Mouse (Mus musculus) frontal cortex, postnatal 10 days (tissue): ENCODE measurements around the gene Lsm2.
A peak's percentile ranks its signal among the peaks of the same experiment; 100 is the strongest.
"Not testable (repeated sequence)": the region's sequence is repeated elsewhere in the genome, so short reads cannot be mapped to it uniquely, and the experiment has no call there.

Experiments
- DNase-seq, 2 experiments: peaks; one replicate each; pipeline ENCODE4 v3.0.0; 2022; ENCODE audit warnings: low spot score in 2 of 2, mixed read lengths in 1 of 2

Gene Lsm2

GRCm38 (mm10) chr17:34984218-34984617 is 2.6 kb downstream of the Lsm2 start:
- no peak for DNase-seq

DNA sequence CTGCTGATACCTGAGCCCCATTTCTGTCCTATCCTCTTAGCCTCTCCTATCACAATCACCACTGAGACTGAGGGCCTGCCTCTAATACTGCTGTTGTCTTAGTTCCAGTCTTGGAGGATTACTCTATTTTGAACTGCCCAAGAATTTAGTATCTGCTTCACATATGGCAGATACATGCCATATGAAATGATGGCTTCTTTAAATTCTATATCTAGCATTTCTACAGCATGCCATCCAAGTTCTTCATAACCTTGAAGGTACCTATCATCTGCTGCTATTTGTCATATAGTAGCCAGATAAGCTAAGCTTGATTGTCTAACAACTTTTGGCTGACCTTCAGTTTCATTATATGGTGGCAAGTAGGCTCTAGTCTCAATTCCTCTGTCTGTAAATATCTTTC is 13.1 kb downstream of the Lsm2 start:
- DNase-seq = no peak

- DNase-seq = not testable (repeated sequence)
Measured at GRCm38 (mm10) chr17:34995192-34995591, 13.5 kb downstream of the Lsm2 start.

DNA sequence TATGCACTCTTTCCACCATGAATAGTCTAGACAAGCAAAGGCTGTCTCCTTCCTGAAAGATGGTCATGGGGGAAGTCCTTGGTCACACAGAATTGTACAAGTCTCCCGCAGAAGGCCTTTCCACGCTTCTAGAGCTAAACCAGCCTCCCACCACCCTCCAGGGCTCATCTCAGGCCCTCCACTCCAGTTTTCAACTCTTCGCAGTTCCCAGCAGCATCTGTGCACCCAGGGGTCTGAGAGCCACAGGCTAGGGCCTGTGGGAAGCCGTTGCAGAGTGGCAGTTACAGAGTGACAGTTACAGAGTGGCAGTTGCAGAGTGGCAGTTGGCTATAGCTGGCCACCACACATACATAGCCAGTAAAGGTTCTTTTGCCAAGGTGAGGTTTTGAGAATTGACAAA is 14.3 kb downstream of the Lsm2 start:
- DNase-seq = not testable (repeated sequence)

DNA sequence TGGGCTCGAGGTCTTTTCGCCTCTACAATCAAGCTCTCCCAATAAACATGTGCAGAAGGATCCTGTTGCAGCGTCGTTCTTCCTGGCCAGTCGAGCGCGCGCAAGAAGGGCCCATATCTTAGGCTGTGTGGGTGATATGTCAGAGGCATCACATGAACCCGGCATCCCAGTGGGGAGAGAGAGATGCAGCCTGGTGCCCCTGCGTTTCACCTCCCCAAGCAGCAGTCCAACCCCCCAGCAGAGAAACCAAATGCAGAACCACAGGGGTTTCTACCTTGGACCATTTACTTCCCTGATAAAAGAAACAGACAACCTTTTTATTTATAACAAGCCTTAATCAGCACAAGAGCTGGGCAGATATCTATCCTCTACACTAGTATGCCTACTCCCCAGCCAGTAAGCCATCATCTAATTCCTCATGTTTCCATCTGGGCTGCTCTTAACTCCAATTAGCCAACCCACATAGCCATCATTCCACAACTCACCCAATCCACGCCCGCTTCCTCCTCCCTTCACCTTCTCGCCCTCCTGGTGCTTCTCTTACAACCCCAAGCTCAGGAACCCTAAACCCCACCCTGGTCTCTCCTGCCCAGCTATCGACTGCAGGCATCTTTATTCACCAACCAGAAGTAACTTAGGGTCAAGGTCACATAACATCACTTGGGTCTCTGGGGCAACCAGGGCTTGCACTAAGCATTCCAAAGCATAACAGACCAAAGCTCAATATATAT is 14.9 kb downstream of the Lsm2 start:
- DNase-seq = no peak

- no peak for DNase-seq
Measured at GRCm38 (mm10) chr17:34997142-34997483, 15.5 kb downstream of the Lsm2 start.

DNA sequence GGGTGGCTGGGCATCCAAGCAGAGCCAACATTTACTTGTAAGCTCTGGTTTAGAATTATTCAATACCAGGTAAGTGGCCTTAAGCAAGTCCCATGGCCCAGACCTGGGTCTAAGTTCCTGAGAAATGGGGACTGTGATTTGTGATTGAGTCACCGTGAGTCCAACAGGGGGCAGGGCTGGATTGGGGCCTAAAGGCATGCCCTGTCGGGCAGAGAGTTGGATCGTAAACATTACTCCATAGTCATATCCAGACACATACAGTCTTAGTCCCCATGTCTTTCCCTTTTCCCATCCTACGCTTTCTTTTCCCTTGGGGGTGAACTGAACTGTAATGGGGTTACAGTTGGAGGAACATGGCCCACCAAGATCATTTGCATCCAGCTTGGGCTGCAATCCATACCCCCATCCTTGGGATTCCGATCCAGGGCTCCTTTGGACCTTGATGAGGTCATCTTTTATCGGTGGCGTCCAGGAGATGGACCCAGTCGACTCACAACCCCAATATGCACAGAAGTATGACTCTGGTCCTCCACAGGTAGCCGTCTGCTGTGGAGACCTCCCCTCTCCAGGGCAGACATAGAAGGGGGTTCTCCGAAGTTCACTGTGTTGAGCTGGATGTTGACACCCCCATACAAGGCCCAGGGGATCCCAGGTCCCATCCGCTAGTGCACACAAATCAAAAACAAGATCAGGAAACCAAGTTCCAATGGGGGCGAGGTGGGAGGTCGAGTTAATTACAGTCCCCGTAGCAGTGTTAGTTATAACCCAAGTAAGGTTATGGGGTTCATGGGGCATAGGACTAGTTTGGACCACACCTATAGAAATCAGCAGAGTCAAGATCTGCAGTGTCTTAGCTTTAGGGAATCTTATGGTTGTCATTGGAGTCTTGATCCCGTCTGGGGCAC is 17.1 kb downstream of the Lsm2 start:
- DNase-seq = no peak

DNA sequence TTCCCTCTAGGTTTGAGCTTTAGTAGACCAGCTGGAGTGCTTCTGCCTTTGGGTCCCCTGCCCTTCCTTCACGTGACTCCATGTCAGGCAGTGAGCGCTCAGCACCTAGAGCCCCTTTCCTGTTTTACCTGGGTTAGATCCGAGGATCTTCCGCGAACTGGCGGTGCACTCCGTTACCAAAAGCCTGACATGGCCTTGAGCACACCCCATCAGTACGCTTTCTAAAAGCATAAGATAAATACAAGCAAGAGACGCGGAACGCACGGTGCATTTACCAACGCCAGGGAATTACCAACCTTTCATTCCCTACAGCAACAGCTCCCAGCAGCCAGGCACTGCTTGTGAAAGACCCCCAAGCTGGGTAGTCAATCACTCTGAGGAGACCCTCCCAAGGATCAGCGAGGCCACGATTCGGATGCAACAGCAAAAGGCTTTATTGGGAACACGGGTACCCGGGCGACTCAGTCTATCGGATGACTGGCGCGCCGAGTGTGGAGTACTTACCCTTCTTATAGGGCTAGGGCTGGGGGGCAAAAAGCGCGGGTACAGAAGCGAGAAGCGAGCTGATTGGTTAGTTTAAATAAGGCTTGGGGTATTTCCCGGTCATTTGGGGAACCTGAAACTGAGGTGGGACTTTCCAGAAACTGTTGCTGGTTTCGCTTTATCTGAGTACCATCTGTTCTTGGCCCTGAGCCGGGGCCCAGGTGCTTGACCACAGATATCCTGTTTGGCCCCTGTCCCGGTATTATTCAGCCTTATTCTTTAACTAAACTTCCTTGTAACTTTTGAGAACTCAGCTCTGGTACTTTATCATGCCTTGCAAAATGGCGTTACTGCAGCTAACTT is 18.4 kb downstream of the Lsm2 start:
- DNase-seq = not testable (repeated sequence)

DNA sequence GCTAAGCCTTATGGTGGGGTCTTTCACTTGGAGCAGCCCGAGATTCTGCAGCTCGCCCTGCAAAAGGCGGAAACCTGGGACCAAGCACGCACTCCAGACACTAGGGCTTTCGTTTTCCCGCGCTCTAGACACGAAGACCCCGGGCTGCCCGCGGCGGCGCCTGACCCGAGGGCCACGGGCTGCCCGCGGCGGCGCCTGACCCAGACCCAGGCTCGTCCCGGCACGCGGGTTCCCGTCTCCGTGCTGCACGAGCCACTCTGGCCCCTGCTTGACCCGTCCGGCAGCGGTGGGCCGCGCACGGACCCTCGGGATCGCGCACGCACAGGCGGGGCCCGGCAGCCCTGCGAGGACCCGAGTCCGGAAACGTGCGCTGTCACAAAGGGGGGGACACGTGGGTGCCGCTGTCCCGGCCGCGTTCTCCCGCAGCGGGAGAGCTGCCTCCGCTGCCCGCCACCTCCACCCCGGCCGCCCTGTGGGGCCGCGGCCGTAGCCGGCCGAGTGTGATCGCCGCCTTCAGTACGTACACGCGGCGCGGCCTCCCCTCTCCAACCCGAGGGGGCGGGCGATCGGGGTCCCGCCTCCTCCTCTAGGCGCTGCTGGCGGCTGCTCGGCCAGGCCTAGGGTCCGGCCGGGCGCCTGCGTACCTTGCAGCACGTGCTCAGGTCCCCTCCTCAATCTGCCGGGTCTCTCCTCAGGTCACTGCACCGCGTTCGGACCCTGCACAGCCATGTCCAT is 19.2 kb downstream of the Lsm2 start, which contains the start of gene Vars:
TSS of gene Vars (plus strand) at position 271 of the 735 bp plus-strand sequence.
- DNase-seq = peak; percentile 70 to 83

DNA sequence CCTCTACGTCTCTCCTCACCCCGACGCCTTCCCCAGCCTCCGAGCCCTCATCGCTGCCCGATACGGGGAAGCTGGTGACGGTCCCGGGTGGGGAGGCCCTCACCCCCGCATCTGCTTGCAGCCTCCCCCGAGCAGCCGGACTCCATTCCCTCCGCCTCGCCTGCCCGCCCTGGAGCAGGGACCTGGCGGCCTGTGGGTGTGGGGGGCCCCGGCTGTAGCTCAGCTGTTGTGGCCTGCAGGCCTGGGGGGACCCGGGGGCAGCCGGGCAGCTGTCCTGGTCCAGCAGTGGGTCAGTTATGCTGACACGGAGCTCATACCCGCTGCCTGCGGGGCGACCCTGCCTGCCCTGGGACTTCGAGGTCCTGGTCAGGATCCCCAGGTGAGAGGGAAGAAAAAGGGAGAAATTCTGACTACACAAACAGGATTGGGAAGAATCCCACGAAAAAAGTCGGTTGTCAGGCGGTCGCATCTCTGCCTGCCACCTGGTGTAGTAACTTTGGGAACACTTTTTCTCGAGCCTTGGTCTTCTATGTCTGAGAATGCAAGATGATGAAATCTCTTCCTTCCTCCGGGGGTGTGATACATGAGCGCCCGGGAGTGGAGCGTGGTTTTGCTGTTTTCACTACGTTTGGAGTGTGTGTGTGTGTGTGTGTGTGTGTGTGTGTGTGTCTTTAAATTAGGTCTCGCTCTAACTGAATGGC is 19.9 kb downstream of the Lsm2 start:
- DNase-seq = no peak

DNA sequence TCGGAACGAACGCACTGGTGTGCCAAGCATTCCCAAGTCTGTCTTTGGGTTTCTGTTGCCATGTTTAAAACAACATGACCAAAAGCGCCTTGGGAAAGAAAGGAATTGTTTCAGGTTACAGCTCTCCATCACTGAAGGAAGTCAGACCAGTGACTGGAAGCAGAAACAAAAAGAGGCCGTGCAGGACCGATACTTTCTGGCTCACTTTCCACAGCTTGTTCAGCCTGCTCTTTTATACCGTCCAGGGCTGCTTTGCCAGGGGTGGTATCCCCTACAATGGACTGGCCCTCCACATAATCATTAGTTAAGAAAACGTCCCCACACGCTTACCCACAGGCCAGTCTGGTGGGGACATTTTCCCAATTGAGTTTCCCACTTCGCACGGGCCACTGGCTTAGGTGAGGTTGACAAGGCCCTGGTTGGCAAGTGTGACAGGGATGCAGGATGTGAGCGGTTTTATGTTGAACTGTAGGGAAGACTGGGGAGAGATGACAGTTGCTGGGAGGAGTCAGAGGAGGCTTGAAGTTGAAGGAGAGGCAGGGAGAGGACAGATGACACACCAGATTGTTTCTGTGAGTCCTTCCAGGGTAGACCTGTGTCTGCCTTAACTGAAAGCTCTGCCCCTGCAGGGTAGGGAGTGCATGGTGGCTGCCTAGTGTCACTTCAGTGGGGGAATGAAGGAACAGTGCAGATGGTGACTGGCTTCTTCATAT is 20.6 kb downstream of the Lsm2 start:
- no peak for DNase-seq

DNA sequence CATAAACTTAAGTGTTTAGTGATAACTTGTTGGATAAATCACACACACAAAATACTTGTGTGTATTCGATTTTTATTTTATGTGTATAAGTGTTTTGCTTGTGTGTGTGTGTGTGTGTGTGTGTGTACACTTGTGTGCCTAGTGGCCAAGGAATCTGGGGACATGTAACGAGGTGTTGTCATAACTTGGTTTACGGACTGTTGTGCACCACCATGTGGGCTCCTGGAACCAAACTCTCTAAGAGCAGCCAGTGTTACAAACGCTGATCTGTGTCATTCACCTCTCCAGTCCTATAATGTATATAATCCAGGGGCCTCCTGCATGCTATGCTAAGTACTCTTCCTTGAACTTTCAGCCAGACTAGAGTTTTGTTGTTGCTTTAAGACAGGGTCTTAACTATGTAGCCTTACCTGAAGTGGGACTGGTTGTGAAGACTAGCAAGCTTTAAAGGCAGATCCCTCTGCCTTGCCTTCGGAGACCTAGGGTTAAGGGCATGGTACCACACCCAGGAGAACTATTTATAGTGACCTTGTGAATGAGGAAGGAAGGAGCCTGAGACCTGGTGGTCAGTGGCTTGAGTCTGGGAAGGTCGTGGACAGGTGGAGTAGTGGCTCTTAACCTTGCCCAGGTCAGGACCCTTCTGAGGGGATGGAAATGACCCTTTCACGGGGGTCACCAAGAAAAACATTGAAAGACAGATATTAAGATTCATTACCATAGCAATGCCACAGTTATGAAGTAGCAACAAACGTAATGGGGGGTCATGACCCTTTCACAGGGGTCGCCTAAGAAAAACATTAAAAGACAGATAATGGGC is 21.6 kb downstream of the Lsm2 start:
- no peak for DNase-seq

DNA sequence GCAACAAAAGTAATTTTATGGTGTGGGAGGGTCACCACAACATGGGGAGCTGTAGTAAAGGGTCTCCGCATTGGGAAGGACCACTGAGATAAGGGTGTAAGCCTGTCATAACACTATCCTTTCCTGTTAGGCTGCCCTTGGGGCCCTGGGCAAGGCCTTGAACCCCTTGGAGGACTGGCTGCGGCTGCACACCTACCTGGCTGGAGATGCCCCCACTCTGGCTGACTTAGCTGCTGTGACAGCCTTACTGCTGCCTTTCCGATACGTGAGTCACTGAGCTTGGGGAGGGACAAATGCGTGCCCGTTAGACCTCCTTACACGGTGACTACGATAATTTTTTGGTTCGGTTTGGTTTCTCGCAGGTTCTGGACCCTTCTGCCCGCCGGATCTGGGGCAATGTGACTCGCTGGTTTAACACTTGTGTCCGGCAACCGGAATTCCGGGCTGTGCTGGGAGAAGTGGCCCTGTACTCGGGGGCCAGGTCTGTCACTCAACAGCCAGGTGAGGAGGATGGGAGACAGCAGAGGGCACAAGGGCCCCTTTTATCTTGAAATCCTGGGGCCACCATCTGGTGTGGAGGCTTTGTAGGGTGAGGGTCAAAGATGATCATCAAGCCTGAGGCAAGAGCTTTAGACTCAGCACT is 22.5 kb downstream of the Lsm2 start:
- no peak for DNase-seq

- DNase-seq = no peak
Measured at GRCm38 (mm10) chr17:35005158-35005557, 23.5 kb downstream of the Lsm2 start.

GRCm38 (mm10) chr17:35005902-35006301 is 24.2 kb downstream of the Lsm2 start:
- not testable (repeated sequence) for DNase-seq

DNA sequence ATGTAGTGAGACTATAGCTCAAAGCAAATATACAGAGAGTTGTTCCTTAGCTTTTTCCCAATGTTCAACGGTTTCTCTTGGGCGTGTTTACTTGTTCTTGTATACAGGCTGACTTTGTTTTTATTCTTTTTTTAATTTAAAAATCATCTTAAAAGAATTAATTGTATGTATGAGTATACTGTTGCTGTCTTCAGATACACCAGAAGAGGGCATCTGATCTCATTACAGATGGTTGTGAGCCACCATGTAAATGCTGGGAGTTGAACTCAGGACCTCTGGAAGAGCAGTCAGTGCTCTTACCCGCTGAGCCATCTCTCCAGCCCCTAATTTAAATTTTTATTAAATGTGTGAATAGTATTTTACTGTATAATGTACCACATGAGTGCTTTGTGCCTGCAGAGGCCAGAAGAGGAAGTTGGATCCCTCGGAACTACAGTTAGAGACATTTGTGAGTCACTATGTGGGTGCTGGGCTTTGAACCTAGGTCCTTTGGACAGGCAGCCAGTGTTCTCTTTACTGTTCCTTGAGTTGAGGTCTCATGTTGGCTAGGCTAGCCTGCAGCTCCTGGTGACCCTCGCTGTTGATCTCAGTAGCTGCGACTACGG is 25.8 kb downstream of the Lsm2 start:
- no peak for DNase-seq

DNA sequence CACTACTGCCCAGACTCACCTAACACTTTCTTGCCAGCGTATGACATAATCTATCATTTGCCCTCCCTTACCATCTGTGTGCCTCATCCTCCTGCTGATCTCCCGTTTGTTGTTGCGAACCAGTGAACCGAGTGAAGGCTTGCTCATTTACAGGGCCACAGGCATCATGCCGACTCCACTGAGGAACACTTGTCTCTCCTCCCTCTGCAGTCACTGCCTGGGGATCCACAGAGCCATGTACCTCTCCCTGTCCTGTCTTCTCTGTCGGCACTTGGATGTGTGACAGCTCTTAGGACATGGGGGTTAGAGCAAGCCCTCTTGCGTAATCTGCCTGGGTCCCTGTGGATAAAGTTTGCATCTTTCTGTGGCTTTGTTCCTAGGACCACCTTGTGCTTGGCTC is 27.9 kb downstream of the Lsm2 start:
- no peak for DNase-seq

DNA sequence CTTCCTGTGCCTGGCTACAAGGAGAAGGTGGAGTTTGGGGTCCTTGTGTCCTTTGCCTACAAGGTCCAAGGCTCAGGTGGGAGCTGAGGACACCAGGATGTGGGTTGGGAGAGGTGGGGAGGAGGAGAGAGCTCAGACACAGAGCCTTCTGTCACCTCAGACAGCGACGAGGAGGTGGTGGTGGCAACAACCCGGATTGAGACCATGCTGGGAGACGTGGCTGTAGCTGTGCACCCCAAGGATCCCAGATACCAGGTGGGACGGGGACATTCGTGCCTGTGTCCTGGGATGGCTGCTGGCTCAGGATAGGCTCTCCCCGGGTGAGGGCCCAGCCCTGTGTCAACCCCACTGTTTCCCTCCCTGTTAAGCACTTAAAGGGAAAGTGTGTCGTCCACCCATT is 29.8 kb downstream of the Lsm2 start:
- DNase-seq = no peak
